Mouse (Mus musculus) erythroblast, embryonic 14.5 days (primary cell): ENCODE measurements at regions not wholly inside any gene's neighbourhood (a gene's known extent, or its start where the extent isn't known, plus 50 kb on each side); places are given as distances from the start of the nearest gene placed in this dataset.

ENCODE experiments used
- GATA1 ChIP-seq: IDR thresholded peaks from 2 replicates; pipeline ENCODE4 v1.6.1; 2012; ENCODE audit warnings: low read length, inconsistent platforms, mixed read lengths
- TAL1 ChIP-seq: IDR thresholded peaks from 3 replicates; pipeline ENCODE4 v1.6.1; 2012; ENCODE audit warnings: low read length, inconsistent platforms, mixed read lengths

GRCm38 (mm10) chr2:45884680-45885079, 767.5 kb upstream of the Zeb2 start:
- no peak for TF ChIP-seq GATA1
- no peak for TF ChIP-seq TAL1
